Mouse (Mus musculus): Measurements from ENCODE around the gene Dnajc9. TPM values are rescaled to one million over a fixed set of nuclear protein-coding genes. Genes with fewer than 3 reads are reported as not detected.

The Dnajc9 gene
- polyA plus RNA-seq, 1 experiment from 2014 or later = 180 TPM

- Histone ChIP-seq H3K9me3 (replicated peaks) (no peaks in the 10 kb centered on the region), H3K4me2 (peak overlapping the region; percentile 67), H3K36me3 (peaks cover 26% of the 10 kb centered on the region), H3K4me3 (replicated peaks) (peak overlapping the region; percentile 72), H3K9ac (no peak overlapping the region), H3K27ac (no peak overlapping the region), H3K4me1 (peaks cover 25% of the 10 kb centered on the region), H3K27me3 (no peaks in the 10 kb centered on the region)
- ATAC-seq (replicated peaks; ENCODE audit: low FRiP score) = no peak
- 86% methylated on average over 4 of the region's 4 CpGs for WGBS
These were observed 3.6 kb upstream of the Dnajc9 start for GRCm38 (mm10) chr14:20392326-20392725.

GRCm38 (mm10) chr14:20389446-20390079, 853 bp upstream of the Dnajc9 start:
- peak overlapping the region; percentile 79 for H3K4me2 ChIP-seq
- H3K27me3 ChIP-seq = no peaks in the 10 kb centered on the region
- peak overlapping the region; percentile 76 for H3K9ac ChIP-seq
- WGBS = 87% methylated on average over 8 of the region's 8 CpGs
- peaks cover 43% of the 10 kb centered on the region for H3K4me1 ChIP-seq
- peak overlapping the region; percentile 77 for H3K4me3 ChIP-seq (replicated peaks)
- peaks cover 51% of the 10 kb centered on the region for H3K36me3 ChIP-seq
- H3K9me3 ChIP-seq (replicated peaks) = no peaks in the 10 kb centered on the region
- H3K27ac ChIP-seq = no peak overlapping the region
- no peak for ATAC-seq (replicated peaks; ENCODE audit: low FRiP score)

- 83% methylated on average over 9 of the region's 9 CpGs for WGBS
- Histone ChIP-seq H3K4me2 (no peak overlapping the region), H3K27me3 (no peaks in the 10 kb centered on the region), H3K9ac (no peak overlapping the region), H3K9me3 (replicated peaks) (no peaks in the 10 kb centered on the region), H3K4me3 (replicated peaks) (no peak overlapping the region), H3K36me3 (peaks cover 76% of the 10 kb centered on the region), H3K27ac (no peak overlapping the region), H3K4me1 (no peaks in the 10 kb centered on the region)
- ATAC-seq (replicated peaks; ENCODE audit: low FRiP score) = no peak
These were observed 8.8 kb downstream of the Dnajc9 start for GRCm38 (mm10) chr14:20379753-20380430.

GRCm38 (mm10) chr14:20379087-20379640, 9.5 kb downstream of the Dnajc9 start:
- 89% methylated on average over 5 of the region's 5 CpGs for WGBS
- no peak overlapping the region for H3K27ac ChIP-seq
- peaks cover 74% of the 10 kb centered on the region for H3K36me3 ChIP-seq
- H3K9me3 ChIP-seq (replicated peaks) = no peaks in the 10 kb centered on the region
- H3K9ac ChIP-seq = no peak overlapping the region
- no peak for ATAC-seq (replicated peaks; ENCODE audit: low FRiP score)
- no peaks in the 10 kb centered on the region for H3K27me3 ChIP-seq
- H3K4me3 ChIP-seq (replicated peaks) = no peak overlapping the region
- no peaks in the 10 kb centered on the region for H3K4me1 ChIP-seq
- no peak overlapping the region for H3K4me2 ChIP-seq

- H3K9me3 ChIP-seq (replicated peaks) = no peaks in the 10 kb centered on the region
- peak; percentile 56; the same call in 1 of the 2 replicates for ATAC-seq (replicated peaks; ENCODE audit: low FRiP score)
- H3K4me2 ChIP-seq = no peak overlapping the region
- no peaks in the 10 kb centered on the region for H3K27me3 ChIP-seq
- H3K4me1 ChIP-seq = no peaks in the 10 kb centered on the region
- no peak overlapping the region for H3K4me3 ChIP-seq (replicated peaks)
- no peak overlapping the region for H3K27ac ChIP-seq
- no peak overlapping the region for H3K9ac ChIP-seq
- peaks cover 74% of the 10 kb centered on the region for H3K36me3 ChIP-seq
- WGBS = 40% methylated on average over 13 of the region's 13 CpGs
These were observed 10.2 kb downstream of the Dnajc9 start for GRCm38 (mm10) chr14:20378313-20379061.

GRCm38 (mm10) chr14:20377112-20377521, 11.6 kb downstream of the Dnajc9 start:
- Histone ChIP-seq H3K4me2 (no peak overlapping the region), H3K4me1 (no peaks in the 10 kb centered on the region), H3K36me3 (peaks cover 74% of the 10 kb centered on the region), H3K27me3 (no peaks in the 10 kb centered on the region), H3K4me3 (replicated peaks) (no peak overlapping the region), H3K27ac (no peak overlapping the region), H3K9me3 (replicated peaks) (no peaks in the 10 kb centered on the region), H3K9ac (no peak overlapping the region)
- WGBS = 76% methylated on average over 4 of the region's 4 CpGs
- no peak for ATAC-seq (replicated peaks; ENCODE audit: low FRiP score)

GRCm38 (mm10) chr14:20371854-20372253, 16.9 kb downstream of the Dnajc9 start:
- WGBS = 83% methylated on average over 1 of the region's 1 CpGs
- ATAC-seq (replicated peaks; ENCODE audit: low FRiP score) = no peak
- no peaks in the 10 kb centered on the region for H3K27me3 ChIP-seq
- no peaks in the 10 kb centered on the region for H3K9me3 ChIP-seq (replicated peaks)
- H3K4me1 ChIP-seq = no peaks in the 10 kb centered on the region
- peaks cover 86% of the 10 kb centered on the region for H3K36me3 ChIP-seq
- no peak overlapping the region for H3K9ac ChIP-seq
- no peak overlapping the region for H3K4me2 ChIP-seq
- no peak overlapping the region for H3K4me3 ChIP-seq (replicated peaks)
- no peak overlapping the region for H3K27ac ChIP-seq

GRCm38 (mm10) chr14:20370798-20371197, 17.9 kb downstream of the Dnajc9 start:
- WGBS = 83% methylated on average over 7 of the region's 7 CpGs

GRCm38 (mm10) chr14:20368271-20368670, 20.4 kb downstream of the Dnajc9 start:
- H3K9ac ChIP-seq = no peak overlapping the region
- no peak overlapping the region for H3K4me3 ChIP-seq (replicated peaks)
- H3K9me3 ChIP-seq (replicated peaks) = no peaks in the 10 kb centered on the region
- H3K4me1 ChIP-seq = no peaks in the 10 kb centered on the region
- H3K36me3 ChIP-seq = peaks cover 88% of the 10 kb centered on the region
- H3K4me2 ChIP-seq = no peak overlapping the region
- no peak for ATAC-seq (replicated peaks; ENCODE audit: low FRiP score)
- H3K27me3 ChIP-seq = no peaks in the 10 kb centered on the region
- 93% methylated on average over 3 of the region's 3 CpGs for WGBS
- H3K27ac ChIP-seq = no peak overlapping the region

More at GRCm38 (mm10) chr14:20370798-20371197, 17.9 kb downstream of the Dnajc9 start:
- Histone ChIP-seq H3K36me3 (peaks cover 86% of the 10 kb centered on the region), H3K4me2 (no peak overlapping the region), H3K9ac (no peak overlapping the region), H3K9me3 (replicated peaks) (no peaks in the 10 kb centered on the region), H3K27ac (no peak overlapping the region), H3K4me1 (no peaks in the 10 kb centered on the region), H3K27me3 (no peaks in the 10 kb centered on the region), H3K4me3 (replicated peaks) (no peak overlapping the region)
- ATAC-seq (replicated peaks; ENCODE audit: low FRiP score) = no peak

GRCm38 (mm10) chr14:20363230-20363629, 25.5 kb downstream of the Dnajc9 start:
- Histone ChIP-seq H3K36me3 (peaks cover 95% of the 10 kb centered on the region), H3K4me3 (replicated peaks) (no peak overlapping the region), H3K4me1 (no peaks in the 10 kb centered on the region), H3K27me3 (no peaks in the 10 kb centered on the region), H3K9ac (no peak overlapping the region), H3K9me3 (replicated peaks) (no peaks in the 10 kb centered on the region), H3K4me2 (no peak overlapping the region), H3K27ac (no peak overlapping the region)
- no peak for ATAC-seq (replicated peaks; ENCODE audit: low FRiP score)
- WGBS = 93% methylated on average over 4 of the region's 4 CpGs

GRCm38 (mm10) chr14:20347991-20348541, 40.6 kb downstream of the Dnajc9 start, which contains the start of the genes Ecd and Fam149b:
Ecd (minus strand) TSS chr14:20348121.
Fam149b (plus strand) TSS chr14:20348162.
- Histone ChIP-seq H3K27ac (peak within 1 kb of the TSS; percentile 97), H3K27me3 (no peaks in the 10 kb centered on the region), H3K36me3 (peaks cover 37% of the 10 kb centered on the region), H3K4me1 (peaks cover 23% of the 10 kb centered on the region), H3K9ac (peak within 1 kb of the TSS; percentile 97), H3K4me3 (replicated peaks) (peak within 1 kb of the TSS; percentile 91), H3K9me3 (replicated peaks) (no peaks in the 10 kb centered on the region), H3K4me2 (peak within 1 kb of the TSS; percentile 77)
- ATAC-seq (replicated peaks; ENCODE audit: low FRiP score) = peak; percentile 98
- under 1% methylated on average over 42 of the region's 42 CpGs for WGBS

Data from kidney, embryonic 15.5 days (tissue).